Mouse (Mus musculus) small intestine, adult 2 months (tissue): ENCODE results near the gene Slc35f2. TPM values are rescaled to one million over a fixed set of nuclear protein-coding genes. Genes with fewer than 3 reads are reported as not detected.
A peak's percentile ranks its signal among the peaks of the same experiment; 100 is the strongest.

Experiments used
- H3K27ac ChIP-seq: fragments of 200-500 bp; 2 replicates; pipeline ENCODE4 v1.5.1; 2012; ENCODE audit warnings: low read depth, low read length, control low read depth, inconsistent platforms; ENCODE audit not compliant: insufficient read depth
- H3K27me3 ChIP-seq: fragments of 200-500 bp; 2 replicates; pipeline ENCODE4 v1.6.1; 2012; ENCODE audit warnings: mild to moderate bottlenecking, moderate library complexity, low read length, inconsistent platforms; ENCODE audit not compliant: control insufficient read depth, insufficient read depth
- H3K36me3 ChIP-seq: fragments of 200-500 bp; 2 replicates; pipeline ENCODE4 v1.6.1; 2012; ENCODE audit warnings: mild to moderate bottlenecking, low read length, control low read depth, inconsistent platforms; ENCODE audit not compliant: control insufficient read depth, insufficient read depth
- H3K4me1 ChIP-seq: fragments of 200-500 bp; 2 replicates; pipeline ENCODE4 v1.6.1; 2012; ENCODE audit warnings: low read length, inconsistent platforms, mixed read lengths; ENCODE audit not compliant: control insufficient read depth, insufficient read depth, insufficient read length
- H3K4me3 ChIP-seq: fragments of 200-500 bp; 2 replicates; pipeline ENCODE4 v1.5.1; 2012; ENCODE audit warnings: low read depth, mild to moderate bottlenecking, control low read depth, inconsistent platforms, low read length, moderate library complexity
- CTCF ChIP-seq: fragments of 200-500 bp; IDR thresholded peaks from 2 replicates; pipeline ENCODE4 v1.5.1; 2012; ENCODE audit warnings: low read depth, mild to moderate bottlenecking, control low read depth, inconsistent platforms, low read length, moderate library complexity, mixed read lengths; ENCODE audit not compliant: insufficient replicate concordance, insufficient read length; ENCODE audit errors: extremely low read depth
- POLR2A ChIP-seq: fragments of 200-500 bp; IDR thresholded peaks from 2 replicates; pipeline ENCODE4 v1.6.1; 2012; ENCODE audit warnings: low read depth, mild to moderate bottlenecking, control low read depth, inconsistent platforms, low read length, moderate library complexity
- WGBS: fragments of 180-500 bp; shearing (Covaris S2); methylation state at CpG from one replicate; pipeline ENCODE4 v1.1.7; 2018; 5-methylcytosine and 5-hydroxymethylcytosine counted together
- polyA plus RNA-seq: library from polyadenylated mRNA; depleted of rRNA; stranded (reverse); fragments of >200 nt; gene quantifications from 2 replicates; pipeline ENCODE4 v1.2.3, GENCODE M21; 2012

Slc35f2 gene
- polyA plus RNA-seq, 1 experiment = 30.5 TPM

DNA sequence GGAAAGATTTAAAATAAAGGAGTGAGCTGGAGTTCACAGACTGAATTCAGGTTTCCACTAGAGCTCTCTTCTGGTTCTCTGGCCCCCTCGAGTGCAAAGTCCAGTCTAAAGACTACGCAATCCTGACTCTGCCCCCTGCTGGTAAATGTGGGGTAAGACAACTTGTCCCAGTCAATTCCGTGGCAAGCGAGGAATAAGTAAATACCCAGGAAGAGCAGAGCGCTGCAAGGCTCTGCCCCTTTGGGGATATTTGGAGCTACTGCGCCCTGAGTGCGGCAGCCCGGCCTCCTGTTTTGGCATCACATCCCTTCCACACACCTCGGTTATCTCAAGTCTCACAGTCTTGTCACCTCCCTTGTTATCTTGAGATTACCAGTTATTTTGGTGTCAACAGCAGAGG, 54.0 kb downstream of the Slc35f2 start:
- no peak overlapping the region for H3K27ac ChIP-seq
- no peak overlapping the region for H3K4me3 ChIP-seq
- H3K36me3 ChIP-seq = no peaks in the 10 kb centered on the region
- no peaks in the 10 kb centered on the region for H3K27me3 ChIP-seq
- 7% methylated on average over 9 of the region's 9 CpGs for WGBS
- H3K4me1 ChIP-seq = no peaks in the 10 kb centered on the region; the same call in 1 of the 2 replicates
- TF ChIP-seq CTCF (peak; percentile 86; the same call in 1 of the 2 replicates), POLR2A (no peak)

DNA sequence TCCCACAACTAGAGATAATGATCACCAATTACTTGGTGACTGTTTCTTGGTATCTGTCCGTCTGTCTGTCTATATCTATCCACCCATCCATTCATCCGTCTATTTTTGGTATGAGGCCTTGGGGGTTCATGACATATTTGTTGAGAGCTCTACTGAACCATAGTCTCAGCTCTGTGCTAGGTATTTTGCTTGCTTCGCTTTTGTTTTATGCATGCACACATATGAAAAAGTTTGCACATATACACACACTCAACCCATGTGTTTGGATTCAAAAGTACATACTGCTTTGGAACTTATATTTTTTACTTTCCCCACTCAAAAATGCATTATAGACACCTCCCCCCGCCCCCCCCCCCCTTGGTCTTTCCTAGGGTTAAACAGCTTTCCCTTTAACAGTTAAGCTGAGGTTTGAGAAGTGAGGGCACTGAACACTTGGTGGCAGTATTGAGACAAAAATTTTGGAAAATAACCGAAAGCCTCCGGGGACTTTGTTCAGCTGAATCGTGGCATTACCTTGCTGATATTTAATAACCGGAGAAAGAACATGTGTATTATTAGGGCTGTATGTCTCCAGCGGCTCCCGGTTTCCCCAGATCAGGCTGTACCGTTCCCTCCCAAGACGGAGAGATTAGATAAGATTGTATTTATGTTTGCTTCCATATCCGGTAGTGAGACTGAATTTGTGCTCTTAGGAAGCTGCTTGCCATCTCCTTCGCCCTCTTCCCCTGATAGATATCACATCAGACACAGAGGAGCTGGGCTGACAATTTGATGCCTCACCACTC, 57.9 kb downstream of the Slc35f2 start:
- WGBS = 14% methylated on average over 14 of the region's 14 CpGs
- Histone ChIP-seq H3K36me3 (no peaks in the 10 kb centered on the region), H3K27ac (no peak overlapping the region), H3K4me1 (no peaks in the 10 kb centered on the region; the same call in 1 of the 2 replicates), H3K27me3 (no peaks in the 10 kb centered on the region), H3K4me3 (no peak overlapping the region)
- TF ChIP-seq CTCF (no peak), POLR2A (no peak)

DNA sequence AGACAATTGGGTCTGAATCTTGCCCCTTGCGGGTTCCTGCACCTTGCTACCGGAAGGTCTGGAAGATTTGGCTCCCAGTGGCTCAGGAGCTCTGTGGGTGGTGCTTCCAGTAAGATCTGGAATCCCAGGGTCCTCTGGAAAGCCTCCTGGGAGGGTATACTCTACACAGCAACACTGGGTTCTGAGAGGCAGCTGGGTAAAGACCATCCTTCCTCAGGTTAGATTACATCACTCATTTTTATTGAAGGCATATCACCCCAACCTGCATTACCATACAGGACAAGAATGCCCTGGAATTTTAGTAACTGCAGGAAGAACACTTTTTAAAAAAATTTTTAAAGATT, 58.5 kb downstream of the Slc35f2 start:
- Histone ChIP-seq H3K4me1 (no peaks in the 10 kb centered on the region; the same call in 1 of the 2 replicates), H3K27ac (no peak overlapping the region), H3K36me3 (no peaks in the 10 kb centered on the region), H3K27me3 (no peaks in the 10 kb centered on the region), H3K4me3 (no peak overlapping the region)
- WGBS = 17% methylated on average over 2 of the region's 2 CpGs
- no peak for TF ChIP-seq POLR2A
- no peak for TF ChIP-seq CTCF

DNA sequence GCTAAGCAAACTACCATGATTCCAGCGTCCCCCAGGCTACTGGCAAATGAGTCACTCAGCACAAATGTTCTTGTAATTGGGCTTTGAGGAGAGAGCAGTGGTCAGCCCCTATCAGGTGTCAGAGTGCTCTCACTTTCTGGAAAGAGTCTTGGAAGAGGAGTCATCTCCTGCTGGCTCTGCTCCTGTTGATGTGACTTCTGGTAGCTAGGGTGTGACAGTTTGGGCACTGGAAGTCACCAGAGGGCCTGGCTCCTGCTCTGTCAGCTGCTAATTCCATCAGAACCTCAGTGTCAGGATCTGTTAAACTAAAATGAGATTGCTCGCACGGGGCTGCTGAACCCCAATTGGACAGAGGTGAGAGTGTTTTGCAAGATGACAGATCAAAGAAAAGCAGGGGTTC, 63.7 kb downstream of the Slc35f2 start:
- 53% methylated on average over 3 of the region's 3 CpGs for WGBS
- no peaks in the 10 kb centered on the region for H3K27me3 ChIP-seq
- no peak overlapping the region for H3K4me3 ChIP-seq
- no peak overlapping the region for H3K27ac ChIP-seq
- no peaks in the 10 kb centered on the region for H3K36me3 ChIP-seq
- TF ChIP-seq CTCF = no peak
- no peak for TF ChIP-seq POLR2A
- no peaks in the 10 kb centered on the region for H3K4me1 ChIP-seq

DNA sequence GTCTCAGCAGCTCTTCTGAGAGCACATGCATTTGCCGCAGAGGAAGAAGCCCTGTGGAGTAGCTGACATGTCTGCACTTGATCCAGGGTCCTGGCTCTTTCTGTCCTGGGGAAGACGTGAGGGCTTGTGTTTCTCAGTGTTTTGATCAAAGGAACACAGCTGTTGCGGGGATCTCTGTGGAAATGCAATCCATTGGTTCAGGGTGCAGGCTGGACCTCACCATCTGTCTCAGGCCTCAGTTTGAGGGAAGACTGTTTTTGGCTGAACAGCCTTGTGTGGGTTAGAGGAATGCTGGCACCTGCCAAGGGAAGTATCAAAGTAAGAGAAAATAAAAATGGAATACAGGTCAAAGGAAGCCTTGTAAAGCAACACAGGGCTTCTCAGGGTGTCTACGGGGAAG, 64.6 kb downstream of the Slc35f2 start:
- H3K36me3 ChIP-seq = no peaks in the 10 kb centered on the region
- 72% methylated on average over 4 of the region's 4 CpGs for whole genome bisulfite sequencing
- TF ChIP-seq POLR2A = no peak
- no peak for TF ChIP-seq CTCF
- no peak overlapping the region for H3K4me3 ChIP-seq
- no peaks in the 10 kb centered on the region for H3K4me1 ChIP-seq
- H3K27ac ChIP-seq = no peak overlapping the region
- H3K27me3 ChIP-seq = no peaks in the 10 kb centered on the region

DNA sequence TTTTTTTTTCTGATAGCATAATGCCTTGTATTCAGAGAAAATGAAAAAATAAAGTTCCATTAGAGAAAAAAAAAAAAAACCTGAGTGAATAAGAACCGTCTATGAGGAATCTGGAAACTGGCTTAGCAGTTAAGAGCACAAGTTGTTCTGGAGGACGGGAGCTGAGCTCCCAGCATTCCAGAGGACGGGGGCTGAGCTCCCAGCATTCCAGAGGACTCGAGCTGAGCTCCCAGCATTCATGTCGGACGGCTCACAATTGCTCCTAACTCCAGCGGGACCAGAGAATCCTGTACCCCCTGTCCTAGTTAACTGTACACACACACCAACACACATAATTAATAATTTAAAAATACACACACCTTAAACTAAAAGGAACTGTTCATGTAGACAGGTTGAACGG, 67.5 kb downstream of the Slc35f2 start:
- H3K4me3 ChIP-seq = no peak overlapping the region
- 66% methylated on average over 8 of the region's 8 CpGs for WGBS
- no peaks in the 10 kb centered on the region for H3K4me1 ChIP-seq
- no peaks in the 10 kb centered on the region for H3K36me3 ChIP-seq
- TF ChIP-seq POLR2A = no peak
- no peak for TF ChIP-seq CTCF
- no peak overlapping the region for H3K27ac ChIP-seq
- H3K27me3 ChIP-seq = no peaks in the 10 kb centered on the region

DNA sequence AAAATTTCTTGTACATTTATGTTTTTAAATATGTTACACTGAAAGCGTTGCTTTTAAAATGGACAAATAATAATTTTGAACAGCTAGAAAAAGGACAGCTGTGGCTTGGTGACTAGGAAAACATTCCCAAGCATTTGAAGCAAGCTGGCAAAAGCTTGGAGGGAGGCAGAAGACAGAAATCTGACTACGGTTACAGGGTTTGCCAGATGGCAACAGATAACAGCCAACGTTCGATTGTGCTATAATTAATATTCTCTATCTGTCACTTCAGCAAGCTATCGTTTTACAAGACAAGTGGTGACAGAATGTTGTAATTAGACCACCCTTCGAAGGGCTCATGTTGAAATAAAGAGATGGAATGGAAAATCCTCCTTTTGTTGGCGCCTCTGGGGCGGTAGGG, 77.2 kb downstream of the Slc35f2 start:
- TF ChIP-seq POLR2A (no peak), CTCF (no peak)
- Histone ChIP-seq H3K27ac (no peak overlapping the region), H3K4me1 (no peaks in the 10 kb centered on the region), H3K27me3 (no peaks in the 10 kb centered on the region), H3K36me3 (no peaks in the 10 kb centered on the region), H3K4me3 (no peak overlapping the region)
- 78% methylated on average over 8 of the region's 8 CpGs for WGBS
